Mouse (Mus musculus) megakaryocyte, embryonic 14.5 days (primary cell): Measurements from ENCODE around the gene Mup7.
"Not testable (repeated sequence)": the region's sequence is repeated elsewhere in the genome, so short reads cannot be mapped to it uniquely, and the experiment has no call there.

Experiments used
- FLI1 ChIP-seq: IDR thresholded peaks from 2 replicates; pipeline ENCODE4 v1.6.1; 2012; ENCODE audit warnings: low read length, inconsistent platforms, mixed read lengths
- GATA1 ChIP-seq: IDR thresholded peaks from 3 replicates; pipeline ENCODE4 v1.6.1; 2012; ENCODE audit warnings: mixed read lengths, low read length, inconsistent platforms, borderline replicate concordance

DNA sequence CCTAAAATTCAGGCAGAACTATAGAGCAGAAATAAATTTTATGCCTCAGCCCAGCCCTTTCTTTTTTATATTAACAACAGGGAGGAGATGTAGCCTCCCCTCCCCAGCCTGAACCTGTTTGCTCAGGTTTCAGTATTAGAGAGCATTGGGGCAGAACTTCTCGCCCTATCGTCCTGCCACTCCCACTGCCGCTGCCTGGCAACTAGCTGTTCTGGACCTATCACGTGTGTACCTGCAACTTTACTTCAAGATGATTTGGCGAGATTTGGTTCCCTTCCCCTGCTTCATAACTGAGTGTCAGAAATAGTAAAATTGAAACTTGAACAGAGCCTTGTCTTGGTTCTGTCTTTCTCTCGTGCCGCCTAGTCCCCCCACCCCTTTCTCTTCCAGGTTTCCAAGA lies 50.1 kb downstream of the Mup7 start:
- TF ChIP-seq GATA1, FLI1: not testable (repeated sequence)
